Mouse (Mus musculus) heart, postnatal 14 days (tissue): Measurements from ENCODE around the gene Apba1. TPM values are rescaled to one million over a fixed set of nuclear protein-coding genes. Genes with fewer than 3 reads are reported as not detected.

Source experiments
- DNase-seq, 2 experiments: peaks; one replicate each; pipeline ENCODE4 v3.0.0; 2021 to 2022
- intact Hi-C: fragments of 180-260 bp; cut with DNase I; formaldehyde crosslinking; loops from one replicate; pipeline ENCODE4 v1.15.1; 2025
- long read RNA-seq, 2 experiments: library from polyadenylated mRNA; stranded (forward); transcript quantifications; one replicate each; pipeline ENCODE4 v2.0.0; 2021
- total RNA-seq, 2 experiments: library from RNA; stranded (reverse); gene quantifications; 2 replicates each; pipeline ENCODE4 v1.2.3; 2021

The Apba1 gene
- 1 to 10 TPM; 4.2 to 4.4 TPM for total RNA-seq
- long read RNA-seq, experiment 1, partial matches to known transcripts, result 0 of 2 reads
- long read RNA-seq, experiment 1, other reads (novel, unspliced or antisense), result 2 of 2 reads
- long read RNA-seq, experiment 2, partial matches to known transcripts, result 0 of 1 reads
- long read RNA-seq, experiment 2, other reads (novel, unspliced or antisense), result 1 of 1 reads

- intact Hi-C loops, result loop anchor here (2.0 to 10.0 kb wide), 3 partner anchors 72 to 211 kb away; partner anchors contain the start of gene Ptar1
- DNase-seq, result peak; percentile 79 to 88
Observed at GRCm38 (mm10) chr19:23758554-23759321, at the start of gene Apba1. Gene Apba1, plus strand, starts transcription at chr19:23758887.

GRCm38 (mm10) chr19:23746506-23746905 lies 12.2 kb upstream of the Apba1 start:
- no peak for DNase-seq
- intact Hi-C loops, result no loop called here

GRCm38 (mm10) chr19:23757011-23757410 lies 1.7 kb upstream of the Apba1 start:
- peak; percentile 30 to 33 for DNase-seq
- intact Hi-C loops, result loop anchor here (5.0 to 10.0 kb wide), 2 partner anchors 208 to 210 kb away; no protein-coding TSS in a partner anchor

- peak; percentile 94 to 97 for DNase-seq
- intact Hi-C loops, result loop anchor here (2.0 to 10.0 kb wide), 3 partner anchors 71 to 211 kb away; partner anchors contain the start of gene Ptar1
Observed at GRCm38 (mm10) chr19:23757961-23758553, 630 bp upstream of the Apba1 start.

- intact Hi-C loops, result loop anchor here (2.0 to 10.0 kb wide), 3 partner anchors 73 to 212 kb away; partner anchors contain the start of gene Ptar1
- DNase-seq, result peak in 1 of 2 experiments; percentile 25
Observed at GRCm38 (mm10) chr19:23759322-23759945, 747 bp downstream of the Apba1 start.

GRCm38 (mm10) chr19:23763371-23763770 lies 4.7 kb downstream of the Apba1 start:
- intact Hi-C loops, result no loop called here
- DNase-seq, result no peak

GRCm38 (mm10) chr19:23764051-23764450 lies 5.4 kb downstream of the Apba1 start:
- intact Hi-C loops, result no loop called here

GRCm38 (mm10) chr19:23768864-23769263 lies 10.2 kb downstream of the Apba1 start:
- intact Hi-C loops, result no loop called here
- no peak for DNase-seq

More at GRCm38 (mm10) chr19:23764051-23764450, 5.4 kb downstream of the Apba1 start:
- DNase-seq, result no peak

- intact Hi-C loops, result no loop called here
- DNase-seq, result no peak
Observed at GRCm38 (mm10) chr19:23770494-23771423, 12.1 kb downstream of the Apba1 start.

GRCm38 (mm10) chr19:23771971-23772370 lies 13.3 kb downstream of the Apba1 start:
- no peak for DNase-seq

GRCm38 (mm10) chr19:23775356-23775755 lies 16.7 kb downstream of the Apba1 start:
- no peak for DNase-seq
- intact Hi-C loops, result no loop called here

More at GRCm38 (mm10) chr19:23771971-23772370, 13.3 kb downstream of the Apba1 start:
- intact Hi-C loops, result no loop called here

GRCm38 (mm10) chr19:23779130-23779529 lies 20.4 kb downstream of the Apba1 start:
- no peak for DNase-seq
- intact Hi-C loops, result no loop called here

GRCm38 (mm10) chr19:23780105-23780504 lies 21.4 kb downstream of the Apba1 start:
- intact Hi-C loops, result no loop called here
- DNase-seq, result no peak

- intact Hi-C loops, result no loop called here
Observed at GRCm38 (mm10) chr19:23781968-23782367, 23.3 kb downstream of the Apba1 start.

GRCm38 (mm10) chr19:23788420-23789132 lies 29.9 kb downstream of the Apba1 start:
- intact Hi-C loops, result no loop called here
- DNase-seq, result no peak

More at GRCm38 (mm10) chr19:23781968-23782367, 23.3 kb downstream of the Apba1 start:
- no peak for DNase-seq

GRCm38 (mm10) chr19:23791704-23792103 lies 33.0 kb downstream of the Apba1 start:
- DNase-seq, result no peak

GRCm38 (mm10) chr19:23792559-23792958 lies 33.9 kb downstream of the Apba1 start:
- no peak for DNase-seq
- intact Hi-C loops, result no loop called here

More at GRCm38 (mm10) chr19:23791704-23792103, 33.0 kb downstream of the Apba1 start:
- intact Hi-C loops, result no loop called here

- intact Hi-C loops, result no loop called here
- no peak for DNase-seq
Observed at GRCm38 (mm10) chr19:23794491-23794890, 35.8 kb downstream of the Apba1 start.

- intact Hi-C loops, result no loop called here
- no peak for DNase-seq
Observed at GRCm38 (mm10) chr19:23795156-23795555, 36.5 kb downstream of the Apba1 start.
